Mouse (Mus musculus) erythroblast, embryonic 14.5 days (primary cell): Measurements from ENCODE around the gene Adipor2. TPM values are rescaled to one million over a fixed set of nuclear protein-coding genes. Genes with fewer than 3 reads are reported as not detected.

Source experiments
- H3K27me3 ChIP-seq: 2 replicates; pipeline ENCODE4 v1.6.1; 2012; ENCODE audit warnings: inconsistent platforms; ENCODE audit not compliant: control insufficient read depth
- H3K36me3 ChIP-seq: 2 replicates; pipeline ENCODE4 v1.6.1; 2012; ENCODE audit warnings: mild to moderate bottlenecking, inconsistent platforms; ENCODE audit not compliant: control insufficient read depth
- H3K4me1 ChIP-seq: 2 replicates; pipeline ENCODE4 v1.6.1; 2012; ENCODE audit warnings: inconsistent platforms; ENCODE audit not compliant: control insufficient read depth
- H3K4me3 ChIP-seq: replicated peaks from 2 replicates; pipeline ENCODE3; 2012; ENCODE audit warnings: moderate library complexity, mild to moderate bottlenecking, inconsistent platforms
- H3K9me3 ChIP-seq: 2 replicates; pipeline ENCODE4 v1.6.1; 2012; ENCODE audit warnings: low read length, inconsistent platforms, mixed read lengths; ENCODE audit not compliant: control insufficient read depth
- GATA1 ChIP-seq: IDR thresholded peaks from 2 replicates; pipeline ENCODE4 v1.6.1; 2012; ENCODE audit warnings: low read length, inconsistent platforms, mixed read lengths
- TAL1 ChIP-seq: IDR thresholded peaks from 3 replicates; pipeline ENCODE4 v1.6.1; 2012; ENCODE audit warnings: low read length, inconsistent platforms, mixed read lengths
- polyA plus RNA-seq: library from polyadenylated mRNA; stranded (reverse); fragments of >175 nt; gene quantifications from 2 replicates; pipeline ENCODE4 v1.2.3, GENCODE M21; 2012

Gene Adipor2
- polyA plus RNA-seq, 1 experiment, result 0.74 TPM

DNA sequence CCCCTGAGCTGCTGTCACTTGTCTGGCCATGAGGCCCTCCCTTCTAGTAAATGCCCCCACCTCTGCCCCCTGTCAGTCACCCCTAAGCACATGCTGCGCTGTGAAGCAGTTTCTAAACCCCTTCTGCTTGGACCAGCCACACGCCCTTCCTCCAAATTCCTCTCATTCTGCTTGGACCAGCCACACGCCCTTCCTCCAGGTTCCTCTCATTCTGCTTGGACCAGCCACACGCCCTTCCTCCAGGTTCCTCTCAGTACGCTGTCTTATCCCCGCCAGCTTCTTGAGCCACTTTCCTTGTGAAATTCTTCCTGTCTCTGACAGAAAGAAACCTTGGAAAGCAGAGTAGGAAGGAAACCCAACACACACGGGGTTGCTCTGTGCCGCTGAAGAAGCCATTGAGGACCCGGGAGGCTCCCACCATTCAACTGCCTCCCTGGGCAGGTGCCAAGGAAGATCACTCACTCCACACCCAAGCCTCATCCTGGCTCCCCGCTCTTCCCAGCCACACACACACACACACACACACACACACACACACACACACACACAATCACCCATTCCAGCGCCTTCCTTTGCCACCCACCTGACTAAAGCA lies 88.9 kb downstream of the Adipor2 start:
- H3K4me1 ChIP-seq, result no peaks in the 10 kb centered on the region
- TF ChIP-seq TAL1, result no peak
- TF ChIP-seq GATA1, result no peak
- H3K36me3 ChIP-seq, result no peaks in the 10 kb centered on the region
- no peak overlapping the region for H3K4me3 ChIP-seq
- H3K9me3 ChIP-seq, result no peaks in the 10 kb centered on the region
- H3K27me3 ChIP-seq, result peaks cover 53% of the 10 kb centered on the region

GRCm38 (mm10) chr6:119326541-119326940 lies 91.0 kb downstream of the Adipor2 start:
- Histone ChIP-seq H3K36me3 (no peaks in the 10 kb centered on the region), H3K4me3 (no peak overlapping the region), H3K4me1 (no peaks in the 10 kb centered on the region), H3K27me3 (peaks cover 45% of the 10 kb centered on the region), H3K9me3 (no peaks in the 10 kb centered on the region)
- TF ChIP-seq GATA1, result no peak
- no peak for TF ChIP-seq TAL1

DNA sequence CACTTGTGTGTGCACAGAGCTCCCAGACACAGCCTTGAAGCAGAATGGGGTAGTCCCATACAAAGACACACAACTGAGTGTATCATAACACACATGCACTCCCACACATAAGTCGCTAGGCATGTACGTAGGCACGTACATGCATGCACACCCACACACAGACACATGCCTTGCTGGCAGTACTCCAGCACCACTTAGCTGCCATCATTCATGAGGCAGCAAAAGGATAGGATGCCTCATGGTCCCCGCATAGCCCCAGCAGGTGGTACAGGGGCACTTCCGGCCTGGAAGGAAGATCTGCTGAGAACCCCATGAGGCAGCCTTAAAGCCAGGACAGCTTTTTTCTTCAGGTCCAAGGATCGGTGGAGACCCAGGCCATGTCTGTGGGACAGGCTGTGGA lies 91.5 kb downstream of the Adipor2 start:
- no peaks in the 10 kb centered on the region for H3K36me3 ChIP-seq
- no peak for TF ChIP-seq TAL1
- TF ChIP-seq GATA1, result no peak
- H3K27me3 ChIP-seq, result peaks cover 39% of the 10 kb centered on the region
- no peak overlapping the region for H3K4me3 ChIP-seq
- H3K9me3 ChIP-seq, result no peaks in the 10 kb centered on the region
- H3K4me1 ChIP-seq, result no peaks in the 10 kb centered on the region

GRCm38 (mm10) chr6:119324776-119325175 lies 92.7 kb downstream of the Adipor2 start:
- TF ChIP-seq TAL1 (no peak), GATA1 (no peak)

GRCm38 (mm10) chr6:119321752-119322151 lies 95.8 kb downstream of the Adipor2 start:
- Histone ChIP-seq H3K4me3 (no peak overlapping the region), H3K9me3 (peaks cover 5% of the 10 kb centered on the region), H3K4me1 (no peaks in the 10 kb centered on the region), H3K27me3 (peaks cover 3% of the 10 kb centered on the region; the same call in 1 of the 2 replicates), H3K36me3 (no peaks in the 10 kb centered on the region)
- no peak for TF ChIP-seq TAL1
- no peak for TF ChIP-seq GATA1

More at GRCm38 (mm10) chr6:119324776-119325175, 92.7 kb downstream of the Adipor2 start:
- H3K27me3 ChIP-seq, result peaks cover 27% of the 10 kb centered on the region
- no peaks in the 10 kb centered on the region for H3K4me1 ChIP-seq
- H3K4me3 ChIP-seq, result no peak overlapping the region
- H3K36me3 ChIP-seq, result no peaks in the 10 kb centered on the region
- no peaks in the 10 kb centered on the region; the same call in 1 of the 2 replicates for H3K9me3 ChIP-seq

- H3K27me3 ChIP-seq, result no peaks in the 10 kb centered on the region
- no peaks in the 10 kb centered on the region for H3K4me1 ChIP-seq
- TF ChIP-seq TAL1 (no peak), GATA1 (no peak)
- no peaks in the 10 kb centered on the region for H3K36me3 ChIP-seq
- peaks cover 5% of the 10 kb centered on the region for H3K9me3 ChIP-seq
- H3K4me3 ChIP-seq, result no peak overlapping the region
Measured at GRCm38 (mm10) chr6:119320481-119320880, 97.0 kb downstream of the Adipor2 start.

DNA sequence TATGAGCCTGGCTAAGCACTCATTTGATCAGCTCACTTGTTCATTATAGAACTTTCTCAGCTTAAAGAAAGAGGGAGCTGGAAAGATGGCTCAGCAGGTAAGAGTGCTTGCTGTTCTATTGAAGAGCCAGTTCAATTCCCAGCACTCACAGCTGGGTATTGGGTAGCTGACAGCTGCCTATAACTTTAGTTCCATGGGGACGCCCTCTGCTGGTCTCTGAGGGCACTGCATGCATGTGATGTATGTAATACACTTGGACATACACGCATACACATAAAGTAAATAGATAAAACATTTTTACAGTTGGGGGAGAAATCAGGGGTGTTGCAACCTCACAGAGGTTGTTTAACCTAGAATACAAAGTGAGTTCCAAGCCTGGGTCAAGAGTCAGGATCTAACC lies 98.1 kb downstream of the Adipor2 start:
- Histone ChIP-seq H3K9me3 (peaks cover 5% of the 10 kb centered on the region), H3K4me1 (no peaks in the 10 kb centered on the region), H3K36me3 (no peaks in the 10 kb centered on the region), H3K4me3 (no peak overlapping the region), H3K27me3 (no peaks in the 10 kb centered on the region)
- TF ChIP-seq GATA1 (no peak), TAL1 (no peak)

DNA sequence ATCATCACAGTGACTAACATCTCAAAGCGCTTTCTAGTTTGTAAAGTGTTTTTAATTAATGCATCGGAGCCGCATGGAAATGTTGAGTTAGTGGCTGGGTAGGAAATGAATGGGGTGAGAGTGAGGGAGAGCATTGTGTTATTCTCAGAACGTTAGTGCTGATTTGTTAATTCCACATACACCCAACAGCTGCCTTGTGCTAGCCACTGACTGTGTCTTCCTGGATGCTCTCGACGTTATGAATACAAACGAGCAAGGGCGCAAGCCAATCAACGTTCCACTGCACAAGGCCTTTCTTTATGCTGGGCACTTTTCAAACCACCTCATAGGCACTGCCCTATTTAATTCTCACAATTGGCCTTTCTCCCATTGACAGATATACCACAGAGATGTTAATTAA lies 98.8 kb downstream of the Adipor2 start:
- TF ChIP-seq GATA1, result no peak
- TF ChIP-seq TAL1, result no peak
- Histone ChIP-seq H3K27me3 (no peaks in the 10 kb centered on the region), H3K36me3 (no peaks in the 10 kb centered on the region), H3K4me3 (no peak overlapping the region), H3K9me3 (peaks cover 5% of the 10 kb centered on the region), H3K4me1 (no peaks in the 10 kb centered on the region)

DNA sequence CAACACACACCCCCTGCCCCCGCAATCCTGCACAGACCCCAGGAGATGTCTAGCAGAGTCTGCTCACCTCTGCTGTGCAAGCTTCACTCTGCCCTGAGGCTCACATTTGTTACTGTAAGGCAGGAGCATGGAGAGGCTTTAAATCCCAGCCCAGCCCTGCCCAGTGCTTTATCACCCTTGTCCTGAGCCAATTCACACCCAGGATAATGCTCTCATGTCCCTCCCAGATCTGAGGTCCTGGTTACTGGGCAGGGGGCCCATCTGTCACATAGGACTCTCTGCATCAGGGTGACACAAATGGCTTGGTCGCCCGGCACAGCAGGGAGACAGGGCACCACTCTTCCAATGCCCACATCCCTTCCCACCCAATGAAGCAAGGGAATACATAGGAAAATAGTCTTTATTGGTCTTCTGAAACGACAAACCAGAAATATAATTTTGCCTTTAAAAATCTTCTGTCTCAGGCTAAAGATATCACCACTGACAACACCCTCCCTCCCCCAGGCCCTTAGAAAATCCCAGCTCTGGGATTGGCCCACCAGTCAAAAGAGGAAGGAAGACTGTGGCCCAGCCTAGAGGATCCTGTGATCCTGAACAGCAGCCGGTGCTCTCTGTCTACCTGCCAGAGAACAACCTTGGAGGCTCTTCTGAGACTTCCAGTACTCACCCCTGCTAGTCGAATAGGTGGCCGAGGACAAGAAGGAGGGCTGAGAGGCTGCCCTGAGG lies 102.6 kb downstream of the Adipor2 start:
- Histone ChIP-seq H3K27me3 (0 out of 2 replicates have a peak, but pooled peaks cover 3% of the 10 kb centered on the region), H3K9me3 (peaks cover 5% of the 10 kb centered on the region), H3K4me1 (no peaks in the 10 kb centered on the region), H3K36me3 (no peaks in the 10 kb centered on the region), H3K4me3 (no peak overlapping the region)
- TF ChIP-seq TAL1 (no peak), GATA1 (no peak)
